Mouse (Mus musculus) kidney, postnatal 0 days (tissue): ENCODE data around the gene Adss. TPM values are rescaled to one million over a fixed set of nuclear protein-coding genes. Genes with fewer than 3 reads are reported as not detected.

Experiments
- ATAC-seq: fragments of 200-750 bp; cut with Nextera tagmentation; replicated peaks from 2 replicates; pipeline ENCODE4 v1.8.0; 2017; ENCODE audit warnings: low read depth, moderate number of reproducible peaks, moderate TSS enrichment, moderate library complexity; ENCODE audit not compliant: low FRiP score
- DNase-seq: peaks from one replicate; pipeline ENCODE4 v3.0.0-alpha.2; 2016; ENCODE audit warnings: low spot score
- H3K27ac ChIP-seq: fragments of 300-500 bp; sonication (generic); 2 replicates; pipeline ENCODE4 v1.5.1; 2014; ENCODE audit warnings: mild to moderate bottlenecking
- H3K27me3 ChIP-seq: fragments of 300-500 bp; sonication (generic); 2 replicates; pipeline ENCODE4 v1.6.1; 2014; ENCODE audit warnings: low read length, mixed read lengths; ENCODE audit not compliant: insufficient read depth
- H3K36me3 ChIP-seq: fragments of 300-500 bp; sonication (generic); 2 replicates; pipeline ENCODE4 v1.6.1; 2014; ENCODE audit warnings: low read length, mixed read lengths; ENCODE audit not compliant: insufficient read depth
- H3K4me1 ChIP-seq: fragments of 300-500 bp; sonication (generic); replicated peaks from 2 replicates; pipeline ENCODE4 v1.6.1; 2014; ENCODE audit warnings: antibody characterized with exemption, low read length, mixed read lengths; ENCODE audit not compliant: insufficient read depth
- H3K4me2 ChIP-seq: fragments of 300-500 bp; sonication (generic); 2 replicates; pipeline ENCODE4 v1.6.1; 2014; ENCODE audit warnings: mild to moderate bottlenecking, low read length, moderate library complexity, mixed read lengths
- H3K4me3 ChIP-seq: fragments of 300-500 bp; sonication (generic); replicated peaks from 2 replicates; pipeline ENCODE4 v1.5.1; 2014; ENCODE audit warnings: low read depth, low read length
- H3K9ac ChIP-seq: fragments of 300-500 bp; sonication (generic); 2 replicates; pipeline ENCODE4 v1.6.1; 2014; ENCODE audit warnings: low read depth, low read length
- H3K9me3 ChIP-seq: fragments of 300-500 bp; sonication (generic); replicated peaks from 2 replicates; pipeline ENCODE4 v1.6.1; 2016; ENCODE audit warnings: low read length, inconsistent platforms, mixed read lengths
- CTCF ChIP-seq: IDR thresholded peaks from 2 replicates; pipeline ENCODE4 v1.5.1; 2016; ENCODE audit warnings: antibody characterized with exemption, low read depth, mild to moderate bottlenecking, moderate library complexity
- WGBS: fragments of 180-500 bp; shearing (Covaris S2); extraction: QIAGEN DNeasy Blood & Tissue Kit; methylation state at CpG from one replicate; pipeline ENCODE4 v1.1.7; 2014; 5-methylcytosine and 5-hydroxymethylcytosine counted together
- polyA plus RNA-seq: library from polyadenylated mRNA; unstranded; fragments of >200 nt; fragmentation: Nextera tagmentation; extraction: Ambion mirVana; gene quantifications from 2 replicates; pipeline ENCODE4 v1.2.1, GENCODE M21; 2015

Gene Adss
- polyA plus RNA-seq, 1 experiment from 2014 or later = 51.1 TPM

GRCm38 (mm10) chr1:177731973-177732372 lies 64.3 kb downstream of the Adss start:
- H3K36me3 ChIP-seq = no peaks in the 10 kb centered on the region
- no peaks in the 10 kb centered on the region for H3K9me3 ChIP-seq
- WGBS = 89% methylated on average over 3 of the region's 3 CpGs
- H3K27ac ChIP-seq = no peak overlapping the region
- ATAC-seq (no peak), DNase-seq (no peak)
- no peak for TF ChIP-seq CTCF
- no peak overlapping the region for H3K4me2 ChIP-seq
- no peaks in the 10 kb centered on the region for H3K4me1 ChIP-seq
- H3K9ac ChIP-seq = no peak overlapping the region
- H3K4me3 ChIP-seq = no peak overlapping the region
- H3K27me3 ChIP-seq = no peaks in the 10 kb centered on the region

GRCm38 (mm10) chr1:177729043-177730024 lies 67.0 kb downstream of the Adss start, which contains the start of gene 1700016C15Rik:
1700016C15Rik (plus strand) TSS chr1:177729814.
- Histone ChIP-seq H3K27me3 (no peaks in the 10 kb centered on the region), H3K36me3 (no peaks in the 10 kb centered on the region), H3K27ac (no peak within 1 kb of the TSS), H3K9me3 (no peaks in the 10 kb centered on the region), H3K4me1 (no peaks in the 10 kb centered on the region), H3K4me2 (no peak within 1 kb of the TSS), H3K4me3 (no peak within 1 kb of the TSS), H3K9ac (no peak within 1 kb of the TSS)
- ATAC-seq = no peak
- WGBS = 72% methylated on average over 11 of the region's 11 CpGs
- DNase-seq = no peak
- TF ChIP-seq CTCF = no peak

GRCm38 (mm10) chr1:177727883-177728525 lies 68.3 kb downstream of the Adss start:
- ATAC-seq = no peak
- no peak overlapping the region for H3K9ac ChIP-seq
- no peak overlapping the region for H3K4me2 ChIP-seq
- TF ChIP-seq CTCF = no peak
- H3K4me1 ChIP-seq = no peaks in the 10 kb centered on the region
- no peaks in the 10 kb centered on the region for H3K9me3 ChIP-seq
- H3K27me3 ChIP-seq = no peaks in the 10 kb centered on the region
- no peak for DNase-seq
- no peaks in the 10 kb centered on the region for H3K36me3 ChIP-seq
- 78% methylated on average over 3 of the region's 3 CpGs for WGBS
- H3K4me3 ChIP-seq = no peak overlapping the region
- H3K27ac ChIP-seq = no peak overlapping the region

- Histone ChIP-seq H3K27ac (no peak overlapping the region), H3K4me3 (no peak overlapping the region), H3K9ac (no peak overlapping the region), H3K27me3 (no peaks in the 10 kb centered on the region), H3K9me3 (no peaks in the 10 kb centered on the region), H3K36me3 (no peaks in the 10 kb centered on the region), H3K4me1 (no peaks in the 10 kb centered on the region), H3K4me2 (no peak overlapping the region)
- ATAC-seq (no peak), DNase-seq (no peak)
- no peak for TF ChIP-seq CTCF
- WGBS = 56% methylated on average over 5 of the region's 5 CpGs
Observed at GRCm38 (mm10) chr1:177726870-177727269, 69.4 kb downstream of the Adss start.

- 57% methylated on average over 4 of the region's 4 CpGs for WGBS
- H3K27me3 ChIP-seq = no peaks in the 10 kb centered on the region
- H3K9ac ChIP-seq = no peak overlapping the region
- ATAC-seq (no peak), DNase-seq (no peak)
- H3K4me2 ChIP-seq = no peak overlapping the region
- H3K27ac ChIP-seq = no peak overlapping the region
- H3K36me3 ChIP-seq = no peaks in the 10 kb centered on the region
- H3K9me3 ChIP-seq = no peaks in the 10 kb centered on the region
- H3K4me1 ChIP-seq = no peaks in the 10 kb centered on the region
- no peak overlapping the region for H3K4me3 ChIP-seq
- no peak for TF ChIP-seq CTCF
Observed at GRCm38 (mm10) chr1:177723786-177724185, 72.5 kb downstream of the Adss start.

- no peaks in the 10 kb centered on the region for H3K9me3 ChIP-seq
- no peaks in the 10 kb centered on the region for H3K36me3 ChIP-seq
- no peak for DNase-seq
- WGBS = 75% methylated on average over 3 of the region's 3 CpGs
- H3K4me1 ChIP-seq = no peaks in the 10 kb centered on the region
- no peak overlapping the region for H3K4me2 ChIP-seq
- no peak overlapping the region for H3K27ac ChIP-seq
- ATAC-seq = no peak
- H3K4me3 ChIP-seq = no peak overlapping the region
- H3K9ac ChIP-seq = no peak overlapping the region
- no peak for TF ChIP-seq CTCF
- no peaks in the 10 kb centered on the region for H3K27me3 ChIP-seq
Observed at GRCm38 (mm10) chr1:177719029-177719427, 77.3 kb downstream of the Adss start.
